Mouse (Mus musculus) embryonic facial prominence, embryonic 11.5 days (tissue): ENCODE results near the gene Runx3. TPM values are rescaled to one million over a fixed set of nuclear protein-coding genes. Genes with fewer than 3 reads are reported as not detected.

Source experiments
- ATAC-seq: fragments of 200-750 bp; cut with Nextera tagmentation; replicated peaks from 2 replicates; pipeline ENCODE4 v1.8.0; 2017; ENCODE audit warnings: low read depth; ENCODE audit not compliant: insufficient number of reproducible peaks, low FRiP score, low TSS enrichment
- DNase-seq: peaks from one replicate; pipeline ENCODE4 v3.0.0-alpha.2; 2015; ENCODE audit warnings: low spot score
- H3K27ac ChIP-seq: fragments of 300-500 bp; sonication (generic); replicated peaks from 2 replicates; pipeline ENCODE4 v1.5.1; 2014; ENCODE audit warnings: mild to moderate bottlenecking, low read depth, low read length, control low read depth
- H3K27me3 ChIP-seq: fragments of 300-500 bp; sonication (generic); 2 replicates; pipeline ENCODE4 v1.6.1; 2014; ENCODE audit warnings: mild to moderate bottlenecking, low read length, moderate library complexity, mixed read lengths; ENCODE audit not compliant: control insufficient read depth, insufficient read depth
- H3K36me3 ChIP-seq: fragments of 300-500 bp; sonication (generic); replicated peaks from 2 replicates; pipeline ENCODE4 v1.6.1; 2014; ENCODE audit warnings: low read depth, mild to moderate bottlenecking, low read length, moderate library complexity, mixed read lengths; ENCODE audit not compliant: control insufficient read depth, insufficient read depth
- H3K4me1 ChIP-seq: fragments of 300-500 bp; sonication (generic); 2 replicates; pipeline ENCODE4 v1.6.1; 2014; ENCODE audit warnings: low read length, mixed read lengths; ENCODE audit not compliant: control insufficient read depth, insufficient read depth
- H3K4me2 ChIP-seq: fragments of 300-500 bp; sonication (generic); 2 replicates; pipeline ENCODE4 v1.6.1; 2014; ENCODE audit warnings: low read depth, mild to moderate bottlenecking, control low read depth, low read length, moderate library complexity
- H3K4me3 ChIP-seq: fragments of 300-500 bp; sonication (generic); 2 replicates; pipeline ENCODE4 v1.5.1; 2014; ENCODE audit warnings: low read depth, low read length, control low read depth
- H3K9ac ChIP-seq: fragments of 300-500 bp; sonication (generic); replicated peaks from 2 replicates; pipeline ENCODE4 v1.6.1; 2014; ENCODE audit warnings: mild to moderate bottlenecking, control low read depth, low read length
- H3K9me3 ChIP-seq: fragments of 300-500 bp; sonication (generic); replicated peaks from 2 replicates; pipeline ENCODE4 v1.6.1; 2016; ENCODE audit warnings: mild to moderate bottlenecking, low read length, inconsistent platforms, mixed read lengths; ENCODE audit not compliant: control insufficient read depth
- WGBS: fragments of 180-500 bp; shearing (Covaris S2); extraction: QIAGEN DNeasy Blood & Tissue Kit; methylation state at CpG from one replicate; pipeline ENCODE4 v1.1.7; 2014; 5-methylcytosine and 5-hydroxymethylcytosine counted together
- polyA plus RNA-seq: library from polyadenylated mRNA; unstranded; fragments of >200 nt; fragmentation: Nextera tagmentation; extraction: Ambion mirVana; gene quantifications from 2 replicates; pipeline ENCODE4 v1.2.1, GENCODE M21; 2014

Gene Runx3
- polyA plus RNA-seq, 1 experiment from 2014 or later: 0.48 TPM

- ATAC-seq: no peak
- no peak overlapping the region for H3K4me2 ChIP-seq
- H3K4me3 ChIP-seq: no peak overlapping the region
- DNase-seq: no peak
- H3K36me3 ChIP-seq: no peaks in the 10 kb centered on the region
- no peaks in the 10 kb centered on the region for H3K9me3 ChIP-seq
- H3K27me3 ChIP-seq: no peaks in the 10 kb centered on the region
- no peak overlapping the region for H3K27ac ChIP-seq
- WGBS: 33% methylated on average over 7 of the region's 7 CpGs
- H3K9ac ChIP-seq: no peak overlapping the region; the same call in 1 of the 2 replicates
- peaks cover 3% of the 10 kb centered on the region; the same call in 1 of the 2 replicates for H3K4me1 ChIP-seq
Observed at GRCm38 (mm10) chr4:135080641-135080920, 39.9 kb upstream of the Runx3 start.

GRCm38 (mm10) chr4:135083089-135083488 is 37.4 kb upstream of the Runx3 start:
- ATAC-seq (no peak), DNase-seq (no peak)
- no peaks in the 10 kb centered on the region for H3K36me3 ChIP-seq
- H3K4me3 ChIP-seq: no peak overlapping the region
- WGBS: 69% methylated on average over 6 of the region's 6 CpGs
- no peaks in the 10 kb centered on the region for H3K27me3 ChIP-seq
- peaks cover 3% of the 10 kb centered on the region; the same call in 1 of the 2 replicates for H3K4me1 ChIP-seq
- no peaks in the 10 kb centered on the region for H3K9me3 ChIP-seq
- H3K27ac ChIP-seq: no peak overlapping the region
- no peak overlapping the region for H3K4me2 ChIP-seq
- no peak overlapping the region for H3K9ac ChIP-seq

- ATAC-seq (no peak), DNase-seq (no peak)
- no peak overlapping the region for H3K27ac ChIP-seq
- H3K36me3 ChIP-seq: no peaks in the 10 kb centered on the region
- peaks cover 3% of the 10 kb centered on the region; the same call in 1 of the 2 replicates for H3K4me1 ChIP-seq
- H3K4me2 ChIP-seq: no peak overlapping the region
- no peak overlapping the region for H3K9ac ChIP-seq
- WGBS: 70% methylated on average over 13 of the region's 13 CpGs
- no peaks in the 10 kb centered on the region for H3K27me3 ChIP-seq
- no peaks in the 10 kb centered on the region for H3K9me3 ChIP-seq
- no peak overlapping the region for H3K4me3 ChIP-seq
Observed at GRCm38 (mm10) chr4:135085077-135085853, 35.2 kb upstream of the Runx3 start.

- WGBS: 84% methylated on average over 13 of the region's 13 CpGs
- DNase-seq (no peak), ATAC-seq (no peak)
- no peaks in the 10 kb centered on the region for H3K9me3 ChIP-seq
- no peak overlapping the region for H3K27ac ChIP-seq
- H3K36me3 ChIP-seq: no peaks in the 10 kb centered on the region
- no peak overlapping the region for H3K4me2 ChIP-seq
- no peaks in the 10 kb centered on the region for H3K4me1 ChIP-seq
- no peak overlapping the region for H3K9ac ChIP-seq
- no peaks in the 10 kb centered on the region for H3K27me3 ChIP-seq
- no peak overlapping the region for H3K4me3 ChIP-seq
Observed at GRCm38 (mm10) chr4:135090613-135091012, 29.8 kb upstream of the Runx3 start.

- Histone ChIP-seq H3K9me3 (no peaks in the 10 kb centered on the region), H3K27me3 (no peaks in the 10 kb centered on the region), H3K4me2 (no peak overlapping the region), H3K9ac (no peak overlapping the region), H3K27ac (no peak overlapping the region), H3K36me3 (no peaks in the 10 kb centered on the region), H3K4me1 (no peaks in the 10 kb centered on the region), H3K4me3 (no peak overlapping the region)
- ATAC-seq (no peak), DNase-seq (no peak)
- 74% methylated on average over 3 of the region's 3 CpGs for WGBS
Observed at GRCm38 (mm10) chr4:135092871-135093270, 27.6 kb upstream of the Runx3 start.

- H3K9ac ChIP-seq: no peak overlapping the region
- DNase-seq: no peak
- no peak overlapping the region for H3K4me3 ChIP-seq
- no peaks in the 10 kb centered on the region for H3K27me3 ChIP-seq
- no peaks in the 10 kb centered on the region for H3K36me3 ChIP-seq
- no peaks in the 10 kb centered on the region for H3K9me3 ChIP-seq
- no peaks in the 10 kb centered on the region for H3K4me1 ChIP-seq
- 81% methylated on average over 8 of the region's 8 CpGs for WGBS
- no peak for ATAC-seq
- no peak overlapping the region for H3K4me2 ChIP-seq
- H3K27ac ChIP-seq: no peak overlapping the region
Observed at GRCm38 (mm10) chr4:135095693-135096092, 24.8 kb upstream of the Runx3 start.

- 86% methylated on average over 17 of the region's 17 CpGs for WGBS
- Histone ChIP-seq H3K27ac (no peak overlapping the region), H3K27me3 (no peaks in the 10 kb centered on the region), H3K4me3 (no peak overlapping the region), H3K36me3 (no peaks in the 10 kb centered on the region), H3K9me3 (no peaks in the 10 kb centered on the region), H3K4me1 (no peaks in the 10 kb centered on the region), H3K9ac (no peak overlapping the region), H3K4me2 (no peak overlapping the region)
- DNase-seq (no peak), ATAC-seq (no peak)
Observed at GRCm38 (mm10) chr4:135097910-135098891, 22.3 kb upstream of the Runx3 start.
